Mouse (Mus musculus) layer of hippocampus, postnatal 36 days (tissue): ENCODE measurements around the gene Abl1. TPM values are rescaled to one million over a fixed set of nuclear protein-coding genes. Genes with fewer than 3 reads are reported as not detected.

Experiments
- DNase-seq, 2 experiments: peaks; one replicate each; pipeline ENCODE4 v3.0.0; 2022
- total RNA-seq, 2 experiments: library from RNA; stranded (reverse); gene quantifications; 2 replicates each; pipeline ENCODE4 v1.2.3; 2021

Gene Abl1
- total RNA-seq, 2 experiments from 2014 or later = 44.8 to 46.3 TPM

DNA sequence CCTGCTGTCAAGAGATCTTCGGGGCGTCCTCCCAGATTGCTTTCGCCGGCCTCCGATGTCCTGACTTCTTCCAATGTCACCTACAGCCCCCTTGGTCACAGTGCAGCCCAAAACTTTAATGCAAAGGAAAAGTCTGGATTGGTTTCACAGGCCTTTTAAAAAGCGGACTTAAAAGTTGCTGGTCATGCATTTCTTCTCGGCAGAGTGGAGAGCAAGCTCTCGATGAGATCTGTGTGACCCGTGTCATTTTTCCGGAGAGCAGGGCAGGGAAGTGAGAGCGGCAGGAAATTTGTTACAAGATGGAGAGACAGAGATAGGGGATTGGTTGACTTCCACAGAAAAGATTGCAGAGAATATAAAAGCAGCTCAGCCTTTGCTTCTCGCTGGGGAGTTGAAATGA lies 869 bp downstream of the Abl1 start:
- no peak for DNase-seq

- no peak for DNase-seq
Measured at GRCm38 (mm10) chr2:31690063-31690462, 1.9 kb downstream of the Abl1 start.

DNA sequence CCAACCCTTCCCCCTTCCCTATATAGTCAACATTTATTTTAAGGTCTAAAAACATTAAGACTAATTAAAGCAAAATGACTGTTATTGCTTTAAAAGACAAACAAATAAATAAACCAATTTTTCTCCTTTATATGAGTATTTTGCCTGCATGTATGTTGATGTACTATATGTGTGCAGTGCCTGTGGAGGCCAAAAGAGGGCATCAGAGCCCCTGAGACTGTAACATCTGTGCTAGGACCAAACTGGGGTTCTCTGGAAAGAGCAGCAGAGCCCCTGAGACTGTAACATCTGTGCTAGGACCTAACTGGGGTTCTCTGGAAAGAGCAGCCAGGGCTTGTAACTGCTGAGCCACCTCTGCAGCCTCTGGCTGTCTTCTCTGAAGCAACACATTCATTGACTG lies 10.0 kb downstream of the Abl1 start:
- DNase-seq = no peak

DNA sequence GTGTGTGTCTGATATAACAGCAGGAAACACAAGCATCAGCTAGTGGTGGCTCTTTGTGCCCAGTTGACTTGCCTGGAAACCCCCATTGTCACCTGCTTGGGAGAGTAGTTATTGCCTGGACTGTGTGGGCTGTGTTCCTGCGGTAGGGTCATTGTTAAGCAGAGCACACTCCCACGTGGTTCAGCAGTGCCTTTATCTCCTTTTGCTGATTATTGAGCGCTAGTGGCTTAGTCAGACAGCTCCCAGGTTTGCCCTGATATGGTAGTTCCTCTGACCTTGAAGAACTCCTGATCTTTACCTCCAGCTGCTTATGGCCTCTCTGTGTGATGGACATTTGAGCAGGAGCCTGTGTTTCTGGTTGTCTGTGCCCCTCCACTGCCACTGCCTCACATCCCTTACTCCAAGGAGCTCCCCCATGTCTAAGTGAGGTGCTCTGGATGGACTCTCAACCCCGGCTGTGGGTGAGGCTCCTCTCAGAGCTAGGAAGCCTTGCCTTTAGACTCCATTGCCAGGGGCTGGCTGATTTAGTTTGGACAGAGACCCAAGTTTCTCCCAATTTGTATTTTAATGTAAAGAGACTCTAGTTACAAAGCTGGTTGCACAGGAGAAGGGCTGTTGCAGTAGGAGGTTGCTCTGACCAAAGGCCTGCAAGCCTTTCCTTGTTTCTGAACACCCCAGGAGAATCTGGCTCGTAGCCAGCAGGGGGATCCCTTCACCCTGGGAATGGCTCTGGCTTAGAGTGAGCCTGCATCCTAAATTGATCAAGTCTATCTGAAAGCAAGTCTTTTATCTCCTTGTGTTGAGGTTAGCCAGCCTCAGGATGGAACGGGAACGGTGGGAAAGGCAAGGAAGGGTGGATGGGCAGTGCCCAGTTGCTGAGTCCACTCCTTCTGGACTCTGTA lies 12.6 kb downstream of the Abl1 start:
- no peak for DNase-seq

GRCm38 (mm10) chr2:31703226-31703625 lies 15.1 kb downstream of the Abl1 start:
- no peak for DNase-seq

- no peak for DNase-seq
Measured at GRCm38 (mm10) chr2:31705914-31706313, 17.7 kb downstream of the Abl1 start.

DNA sequence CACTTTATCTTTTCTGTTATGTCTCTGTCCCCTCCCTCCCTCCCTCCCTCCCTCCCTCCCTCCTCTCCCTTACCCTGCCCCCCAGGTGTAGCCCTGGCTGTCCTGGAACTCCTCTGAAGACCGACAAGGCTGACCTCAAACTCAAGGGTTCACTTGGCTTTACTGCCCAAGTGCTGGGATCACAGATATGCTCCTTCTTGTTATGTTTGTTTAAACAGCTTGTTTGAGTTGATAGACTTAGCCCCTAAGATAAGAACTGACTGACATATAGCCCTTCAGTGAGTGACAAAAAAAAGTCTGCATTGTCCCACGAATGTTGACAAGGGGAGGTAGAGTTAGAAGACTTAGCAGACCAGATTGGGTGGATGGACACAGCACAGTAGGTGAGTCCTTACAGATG lies 18.4 kb downstream of the Abl1 start:
- no peak for DNase-seq

DNA sequence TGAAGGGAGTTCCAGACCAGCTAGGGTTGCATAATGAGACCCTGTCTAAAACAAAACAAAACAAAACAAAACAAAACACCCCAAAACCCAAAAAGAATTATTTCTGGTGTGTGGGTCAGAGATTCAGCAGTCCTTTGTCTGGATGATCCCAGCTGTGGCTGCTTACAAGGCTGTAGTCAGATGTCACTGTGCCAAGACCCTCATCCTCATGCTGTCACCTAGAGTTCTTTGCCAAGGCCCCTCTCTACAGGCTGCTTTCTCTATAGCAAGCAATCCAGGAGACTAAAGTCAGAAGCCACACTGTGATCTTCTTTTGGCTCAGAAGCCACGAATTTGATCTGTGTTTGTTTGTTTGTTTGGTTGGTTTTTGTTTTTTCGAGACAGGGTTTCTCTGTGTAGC lies 24.5 kb downstream of the Abl1 start:
- no peak for DNase-seq

DNA sequence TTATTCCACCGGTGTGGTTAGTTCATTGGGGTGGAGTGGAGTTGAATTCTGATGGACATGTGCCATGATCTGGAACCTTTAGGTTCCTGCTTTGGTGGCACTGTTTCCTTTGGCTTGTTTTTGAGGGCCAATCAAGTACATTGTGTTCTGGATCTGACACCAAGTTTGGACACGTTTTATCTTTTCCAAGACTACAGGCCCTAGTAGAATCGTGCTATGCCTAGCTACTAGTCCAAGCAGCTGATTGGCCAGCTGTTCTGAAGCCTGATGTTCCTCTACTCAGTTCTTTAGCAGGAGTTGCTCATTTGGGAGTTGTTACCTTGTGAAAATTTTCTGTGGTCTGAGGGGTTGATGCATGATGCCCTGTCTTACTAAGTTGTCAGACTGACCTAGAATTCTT lies 25.6 kb downstream of the Abl1 start:
- DNase-seq = no peak

GRCm38 (mm10) chr2:31714780-31715179 lies 26.6 kb downstream of the Abl1 start:
- no peak for DNase-seq

DNA sequence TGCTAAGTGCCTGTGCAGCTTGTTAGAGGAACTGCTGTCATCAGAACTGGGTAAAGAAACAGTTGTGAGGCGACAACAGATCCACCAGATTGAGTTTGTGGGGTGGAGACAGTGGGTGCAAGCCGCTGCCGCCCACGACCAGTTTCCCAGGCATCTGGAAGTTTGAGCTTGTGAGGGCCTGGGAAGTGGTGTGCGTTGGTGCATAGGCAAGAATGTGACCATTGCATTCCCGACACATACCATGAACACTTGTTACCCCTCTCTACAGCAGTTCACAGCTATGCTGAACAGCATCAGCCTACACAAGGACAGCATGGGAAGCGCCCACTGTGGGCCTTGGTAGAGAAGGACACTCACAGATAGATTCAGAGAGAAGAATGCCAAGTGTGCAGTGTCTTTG lies 27.8 kb downstream of the Abl1 start:
- peak; percentile 35 to 56 for DNase-seq

DNA sequence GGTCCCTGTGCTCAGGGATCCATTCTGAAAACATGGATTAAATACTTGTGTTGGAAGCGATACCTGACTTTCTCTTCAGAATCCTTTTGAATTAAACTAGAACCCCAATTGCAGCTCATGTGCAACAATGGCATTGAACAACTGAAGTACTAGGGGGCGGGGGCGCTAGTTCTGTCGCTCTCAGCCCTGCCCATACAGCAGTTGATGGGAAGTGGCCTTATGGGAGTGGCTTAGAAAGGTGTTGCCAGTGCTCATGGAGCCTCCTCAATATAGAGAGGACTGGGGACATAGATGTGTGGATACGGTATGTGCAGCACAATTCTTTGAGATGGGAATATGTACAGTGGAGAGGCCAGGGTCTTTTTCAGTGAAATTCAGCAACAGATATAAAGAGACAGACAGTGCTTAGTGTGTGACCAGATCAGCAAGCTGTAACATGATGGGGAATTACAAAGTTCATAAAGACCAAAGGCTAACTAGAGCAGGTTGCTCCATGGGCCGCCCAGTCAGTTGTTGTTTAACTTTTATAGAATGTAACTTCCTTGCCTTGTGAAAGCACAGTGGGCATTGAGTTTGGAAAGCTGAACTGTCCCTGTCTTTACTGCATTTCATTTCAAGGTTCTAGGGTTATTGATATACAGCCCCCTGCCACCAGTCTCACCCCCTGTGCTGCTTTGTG lies 31.2 kb downstream of the Abl1 start:
- no peak for DNase-seq

GRCm38 (mm10) chr2:31719944-31720343 lies 31.8 kb downstream of the Abl1 start:
- DNase-seq = no peak

DNA sequence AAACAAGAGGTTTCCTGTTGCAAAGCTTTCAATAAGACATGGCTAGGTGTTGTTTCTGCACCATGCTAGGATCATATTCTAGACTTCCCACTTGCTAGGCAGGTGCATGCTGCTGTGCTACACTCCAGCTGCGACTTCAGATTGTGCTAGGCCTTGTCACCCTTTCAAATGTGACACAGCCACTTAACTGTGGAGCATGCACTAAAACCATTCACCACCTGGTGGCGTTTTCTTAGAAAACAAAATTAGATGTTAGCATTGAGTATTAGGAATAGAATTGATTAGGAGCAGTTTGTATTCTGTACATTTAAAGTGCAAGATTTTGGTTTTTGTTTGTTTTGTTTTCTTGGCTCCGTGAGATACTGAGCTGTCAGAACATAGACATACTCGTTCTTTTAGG lies 32.6 kb downstream of the Abl1 start:
- no peak for DNase-seq

GRCm38 (mm10) chr2:31724730-31725490 lies 36.7 kb downstream of the Abl1 start:
- DNase-seq = no peak

GRCm38 (mm10) chr2:31727576-31728277 lies 39.6 kb downstream of the Abl1 start:
- no peak for DNase-seq

- DNase-seq = no peak
Measured at GRCm38 (mm10) chr2:31730640-31731039, 42.5 kb downstream of the Abl1 start.

GRCm38 (mm10) chr2:31732497-31732896 lies 44.3 kb downstream of the Abl1 start:
- no peak for DNase-seq

- no peak for DNase-seq
Measured at GRCm38 (mm10) chr2:31733558-31733957, 45.4 kb downstream of the Abl1 start.

DNA sequence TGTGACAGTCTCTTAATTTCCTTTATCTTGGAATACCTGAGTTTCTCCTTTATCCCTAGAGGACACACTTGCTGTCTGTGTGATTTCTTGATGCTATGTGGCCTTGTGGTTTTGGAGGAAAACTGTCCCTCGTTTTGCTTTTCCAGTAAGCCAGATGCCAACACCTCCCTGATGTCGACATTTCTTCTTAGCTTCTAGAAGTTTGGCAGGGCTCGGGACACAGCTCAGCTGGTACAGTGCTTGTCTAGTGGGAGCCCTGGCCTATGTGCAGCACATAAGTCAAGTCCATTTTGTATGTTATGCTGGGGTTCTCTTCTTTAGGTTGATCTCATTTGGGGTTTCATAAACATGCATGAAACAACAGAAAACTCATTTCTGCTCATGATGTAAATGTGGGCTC lies 50.9 kb downstream of the Abl1 start:
- DNase-seq = no peak

DNA sequence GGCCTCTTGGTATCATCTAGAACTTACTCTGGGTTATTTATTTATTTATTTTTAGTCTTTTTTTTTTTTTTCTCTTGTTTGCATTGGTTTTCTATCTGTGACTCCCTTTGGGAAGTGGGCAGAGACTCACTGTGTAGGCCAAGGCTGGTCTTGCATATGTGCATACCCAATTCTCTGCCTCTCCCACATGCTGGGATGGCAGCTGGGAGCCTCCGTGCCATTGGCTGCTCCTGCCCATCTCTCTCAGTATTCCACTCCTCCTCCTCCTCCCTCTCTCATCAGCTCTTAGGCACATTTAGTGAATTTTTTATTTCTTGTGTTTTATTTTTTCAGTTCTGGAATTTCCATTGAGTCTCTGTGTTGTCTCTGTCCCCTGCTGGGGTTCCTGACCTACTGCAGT lies 53.6 kb downstream of the Abl1 start:
- no peak for DNase-seq

GRCm38 (mm10) chr2:31742134-31742533 lies 54.0 kb downstream of the Abl1 start:
- DNase-seq = no peak
